Comparison of ENCODE assay signal across 23 mouse cellular contexts in genomic region chr15:81099269-81099668, GRCm38 (mm10).
A peak's percentile ranks its signal among the peaks of the same experiment; 100 is the strongest.
DNase-seq lines count a peak whose midpoint lies in the region; ATAC-seq and TF ChIP-seq lines count a peak whose summit lies in the region.
"Had no signal": no experiment of that assay in that cellular context is flagged by ENCODE, and none has a peak within 500 bp of the region (broad histone marks: within the 10 kb centered on the region; RNA-seq: fewer than 3 reads in every experiment).

No protein-coding gene starts in this region.

- no peak overlapping the region for H3K4me3 ChIP-seq in left cerebral cortex, adult 2 months
- H3K4me3 ChIP-seq: embryonic facial prominence, embryonic 13.5 days; forebrain, embryonic 12.5 days; heart, embryonic 13.5 days; hindbrain, embryonic 12.5 days had no signal

- intact Hi-C loops in left cerebral cortex, postnatal 25 days (cut with DNase I), result no loop called here
- intact Hi-C loops in left cerebral cortex, adult 2 months (cut with DNase I), result no loop called here

- no peak for DNase-seq in frontal cortex, postnatal 25 days (ENCODE audit: low spot score in 2 of 2)
- DNase-seq in left cerebral cortex, postnatal 25 days (ENCODE audit: low spot score in 2 of 2), result peak; percentile 25 to 54
- no peak for DNase-seq in left cerebral cortex, adult 2 months (ENCODE audit: extremely low spot score in 1 of 2, low spot score in 2 of 2)
- peak; percentile 25 for DNase-seq in right cerebral cortex, postnatal 25 days
- no peak for DNase-seq in right cerebral cortex, postnatal 4 days
- DNase-seq in layer of hippocampus, adult 9-11 months, result peak; percentile 45
- no peak for DNase-seq in cerebellum, postnatal 36 days
- DNase-seq: adrenal gland, postnatal 14 days; B cell, adult 2 months; cerebellum, adult 18-20 months; cerebellum, postnatal 10 days; gastrocnemius, postnatal 36 days; heart, adult 11 months; heart, postnatal 36 days had no signal

- H3K27ac ChIP-seq in left cerebral cortex, adult 2 months, result no peak overlapping the region
- H3K27ac ChIP-seq: embryonic facial prominence, embryonic 13.5 days; forebrain, embryonic 12.5 days; heart, embryonic 13.5 days; hindbrain, embryonic 12.5 days had no signal

- ATAC-seq in frontal cortex, adult (ENCODE audit: low TSS enrichment), result peak; percentile 69; the same call in 1 of the 2 replicates
- ATAC-seq: activated CD4-positive, CD25-positive, alpha-beta regulatory T cell, adult 4 months; forebrain, embryonic 16.5 days; hindbrain, embryonic 16.5 days; Patski had no signal

- TF ChIP-seq CTCF in left cerebral cortex, adult 2 months (IDR thresholded peaks at IDR 0.05), result no peak

Comparison
In these comparisons a context has a peak if more than half of its experiments do, and no peak if none do; other contexts are left out.
1. DNase-seq: peak in left cerebral cortex, postnatal 25 days (2 of 2), right cerebral cortex, postnatal 25 days (single experiment) and layer of hippocampus, adult 9-11 months (single experiment); none in frontal cortex, postnatal 25 days (0 of 2), left cerebral cortex, adult 2 months (0 of 2), right cerebral cortex, postnatal 4 days (single experiment) and cerebellum, postnatal 36 days (0 of 2).